Mouse (Mus musculus): ENCODE data around the gene Rbfox1. TPM values are rescaled to one million over a fixed set of nuclear protein-coding genes. Genes with fewer than 3 reads are reported as not detected.

Gene Rbfox1
- polyA plus RNA-seq, 1 experiment: 142 TPM

- no peak for TF ChIP-seq CTCF (IDR thresholded peaks at IDR 0.05; ENCODE audit: extremely low read depth, insufficient read depth, low read length)
- no peak for TF ChIP-seq POLR2A (IDR thresholded peaks at IDR 0.05; ENCODE audit: extremely low read depth, insufficient read depth, low read length)
- no peak overlapping the region for H3K4me3 ChIP-seq (ENCODE audit: insufficient read depth, low read length)
- no peaks in the 10 kb centered on the region for H3K4me1 ChIP-seq (ENCODE audit: control insufficient read depth, insufficient read depth, low read length)
- H3K27ac ChIP-seq (ENCODE audit: insufficient read depth, low read length): no peak overlapping the region; the same call in 1 of the 2 replicates
These were observed 10.4 kb downstream of the Rbfox1 start for GRCm38 (mm10) chr16:5895564-5895963.

DNA sequence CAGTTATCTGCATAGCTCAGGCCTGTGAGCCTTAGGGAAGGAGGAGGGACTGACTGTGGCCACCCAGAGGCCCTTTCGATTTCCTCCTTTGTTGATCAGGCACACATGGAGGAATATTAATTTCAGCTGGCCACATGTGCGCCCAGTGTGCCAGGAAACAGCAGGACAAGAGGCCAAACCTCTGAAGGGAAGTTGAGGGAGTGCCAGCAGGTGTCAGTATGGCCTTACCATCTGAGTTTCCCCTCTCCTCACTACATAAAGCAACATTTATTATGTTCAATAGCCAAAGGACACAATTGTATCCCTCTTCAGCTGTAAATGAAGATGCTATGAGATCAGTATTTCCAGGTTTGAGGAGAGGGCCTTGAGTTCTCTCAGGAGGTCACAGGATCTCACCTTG is 13.2 kb downstream of the Rbfox1 start:
- TF ChIP-seq CTCF (IDR thresholded peaks at IDR 0.05; ENCODE audit: extremely low read depth, insufficient read depth, low read length) (peak; percentile 50), POLR2A (IDR thresholded peaks at IDR 0.05; ENCODE audit: extremely low read depth, insufficient read depth, low read length) (no peak)
- Histone ChIP-seq H3K27ac (ENCODE audit: insufficient read depth, low read length) (no peak overlapping the region), H3K4me1 (ENCODE audit: control insufficient read depth, insufficient read depth, low read length) (no peaks in the 10 kb centered on the region), H3K4me3 (ENCODE audit: insufficient read depth, low read length) (no peak overlapping the region)

DNA sequence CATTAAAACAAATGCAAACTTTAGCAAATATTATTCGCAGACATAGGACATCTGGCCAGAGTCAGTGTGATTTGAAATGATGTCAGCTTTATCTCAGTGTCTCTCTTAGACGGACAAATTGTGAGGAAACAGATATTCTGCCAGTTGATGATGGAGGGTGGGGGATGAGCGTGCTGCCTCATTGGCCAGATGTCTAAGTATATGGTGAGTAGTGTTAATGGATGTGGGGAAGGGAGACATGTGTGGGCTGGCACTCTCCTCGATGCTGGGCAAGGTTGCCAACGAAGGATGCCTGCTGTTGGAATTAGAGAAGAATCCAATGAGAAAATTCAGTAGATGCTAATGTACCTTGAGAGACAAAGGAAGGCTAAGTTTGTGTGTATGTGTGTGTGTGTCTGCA is 25.6 kb downstream of the Rbfox1 start:
- no peak overlapping the region for H3K27ac ChIP-seq (ENCODE audit: insufficient read depth, low read length)
- H3K4me1 ChIP-seq (ENCODE audit: control insufficient read depth, insufficient read depth, low read length): peaks cover 5% of the 10 kb centered on the region
- TF ChIP-seq CTCF (IDR thresholded peaks at IDR 0.05; ENCODE audit: extremely low read depth, insufficient read depth, low read length) (no peak), POLR2A (IDR thresholded peaks at IDR 0.05; ENCODE audit: extremely low read depth, insufficient read depth, low read length) (no peak)
- H3K4me3 ChIP-seq (ENCODE audit: insufficient read depth, low read length): no peak overlapping the region

GRCm38 (mm10) chr16:5911880-5912327 is 26.7 kb downstream of the Rbfox1 start:
- H3K4me3 ChIP-seq (ENCODE audit: insufficient read depth, low read length): no peak overlapping the region
- H3K27ac ChIP-seq (ENCODE audit: insufficient read depth, low read length): peak overlapping the region; percentile 38; the same call in 1 of the 2 replicates
- H3K4me1 ChIP-seq (ENCODE audit: control insufficient read depth, insufficient read depth, low read length): peaks cover 7% of the 10 kb centered on the region
- no peak for TF ChIP-seq CTCF (IDR thresholded peaks at IDR 0.05; ENCODE audit: extremely low read depth, insufficient read depth, low read length)
- TF ChIP-seq POLR2A (IDR thresholded peaks at IDR 0.05; ENCODE audit: extremely low read depth, insufficient read depth, low read length): no peak

- Histone ChIP-seq H3K4me3 (ENCODE audit: insufficient read depth, low read length) (no peak overlapping the region), H3K4me1 (ENCODE audit: control insufficient read depth, insufficient read depth, low read length) (peaks cover 2% of the 10 kb centered on the region), H3K27ac (ENCODE audit: insufficient read depth, low read length) (no peak overlapping the region)
- no peak for TF ChIP-seq CTCF (IDR thresholded peaks at IDR 0.05; ENCODE audit: extremely low read depth, insufficient read depth, low read length)
- no peak for TF ChIP-seq POLR2A (IDR thresholded peaks at IDR 0.05; ENCODE audit: extremely low read depth, insufficient read depth, low read length)
These were observed 32.8 kb downstream of the Rbfox1 start for GRCm38 (mm10) chr16:5917937-5918336.

DNA sequence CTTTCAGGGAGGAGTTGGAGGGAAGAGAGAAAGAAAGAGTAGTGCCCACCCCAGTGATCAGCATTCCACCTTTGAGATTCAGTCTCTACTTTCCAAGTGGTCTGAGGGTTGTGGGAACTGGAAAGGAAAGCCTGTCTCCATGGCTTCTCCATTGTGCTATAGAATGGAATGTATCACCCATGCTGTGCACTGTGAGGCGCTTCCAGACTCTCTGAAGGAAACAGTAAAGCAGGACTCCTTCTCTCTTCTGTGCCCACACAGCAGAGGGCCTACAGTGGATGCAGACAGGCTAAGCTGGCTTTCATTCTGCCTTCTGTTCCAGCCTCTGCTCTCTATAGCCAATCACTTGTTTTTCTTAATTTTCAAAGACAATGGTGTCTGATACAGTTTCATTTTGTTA is 41.8 kb downstream of the Rbfox1 start:
- H3K4me3 ChIP-seq (ENCODE audit: insufficient read depth, low read length): no peak overlapping the region
- TF ChIP-seq CTCF (IDR thresholded peaks at IDR 0.05; ENCODE audit: extremely low read depth, insufficient read depth, low read length): no peak
- peaks cover 6% of the 10 kb centered on the region; the same call in 1 of the 2 replicates for H3K4me1 ChIP-seq (ENCODE audit: control insufficient read depth, insufficient read depth, low read length)
- H3K27ac ChIP-seq (ENCODE audit: insufficient read depth, low read length): no peak overlapping the region

- Histone ChIP-seq H3K27ac (ENCODE audit: insufficient read depth, low read length) (no peak overlapping the region), H3K4me3 (ENCODE audit: insufficient read depth, low read length) (no peak overlapping the region), H3K4me1 (ENCODE audit: control insufficient read depth, insufficient read depth, low read length) (peaks cover 4% of the 10 kb centered on the region; the same call in 1 of the 2 replicates)
- TF ChIP-seq CTCF (IDR thresholded peaks at IDR 0.05; ENCODE audit: extremely low read depth, insufficient read depth, low read length): peak; percentile 76
- no peak for TF ChIP-seq POLR2A (IDR thresholded peaks at IDR 0.05; ENCODE audit: extremely low read depth, insufficient read depth, low read length)
These were observed 46.5 kb downstream of the Rbfox1 start for GRCm38 (mm10) chr16:5931680-5932079.

- no peak overlapping the region for H3K27ac ChIP-seq (ENCODE audit: insufficient read depth, low read length)
- TF ChIP-seq CTCF (IDR thresholded peaks at IDR 0.05; ENCODE audit: extremely low read depth, insufficient read depth, low read length) (0 out of 2 replicates have a peak, but pooled peaks have one; percentile 31), POLR2A (IDR thresholded peaks at IDR 0.05; ENCODE audit: extremely low read depth, insufficient read depth, low read length) (no peak)
These were observed 54.9 kb downstream of the Rbfox1 start for GRCm38 (mm10) chr16:5940016-5940415.

GRCm38 (mm10) chr16:5945682-5946081 is 60.5 kb downstream of the Rbfox1 start:
- TF ChIP-seq POLR2A (IDR thresholded peaks at IDR 0.05; ENCODE audit: extremely low read depth, insufficient read depth, low read length) (no peak), CTCF (IDR thresholded peaks at IDR 0.05; ENCODE audit: extremely low read depth, insufficient read depth, low read length) (no peak)
- H3K27ac ChIP-seq (ENCODE audit: insufficient read depth, low read length): no peak overlapping the region
- peaks cover 2% of the 10 kb centered on the region; the same call in 1 of the 2 replicates for H3K4me1 ChIP-seq (ENCODE audit: control insufficient read depth, insufficient read depth, low read length)
- H3K4me3 ChIP-seq (ENCODE audit: insufficient read depth, low read length): no peak overlapping the region

More at GRCm38 (mm10) chr16:5940016-5940415, 54.9 kb downstream of the Rbfox1 start:
- no peak overlapping the region for H3K4me3 ChIP-seq (ENCODE audit: insufficient read depth, low read length)
- H3K4me1 ChIP-seq (ENCODE audit: control insufficient read depth, insufficient read depth, low read length): peaks cover 5% of the 10 kb centered on the region

DNA sequence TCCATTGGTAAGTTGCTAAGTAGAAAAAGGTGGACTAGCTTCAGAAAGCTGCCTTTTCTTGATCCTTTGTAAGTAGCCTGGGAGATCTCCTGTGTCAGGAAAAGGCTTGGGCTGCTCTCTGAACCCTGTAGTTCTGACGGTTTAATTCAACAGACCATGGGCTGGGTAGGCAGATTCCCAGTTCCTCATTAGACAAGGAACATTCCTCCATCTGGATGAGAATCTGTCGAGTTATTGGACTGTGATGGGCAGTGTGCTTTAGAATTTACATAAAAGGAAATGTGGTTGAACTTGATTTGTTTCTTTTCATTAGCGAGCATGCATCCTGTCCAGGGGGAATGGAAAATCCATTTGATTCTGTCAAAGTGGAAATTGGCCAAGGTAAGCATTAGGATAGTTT is 68.0 kb downstream of the Rbfox1 start:
- Histone ChIP-seq H3K27ac (ENCODE audit: insufficient read depth, low read length) (no peak overlapping the region), H3K4me3 (ENCODE audit: insufficient read depth, low read length) (no peak overlapping the region), H3K4me1 (ENCODE audit: control insufficient read depth, insufficient read depth, low read length) (peaks cover 2% of the 10 kb centered on the region; the same call in 1 of the 2 replicates)
- TF ChIP-seq CTCF (IDR thresholded peaks at IDR 0.05; ENCODE audit: extremely low read depth, insufficient read depth, low read length) (no peak), POLR2A (IDR thresholded peaks at IDR 0.05; ENCODE audit: extremely low read depth, insufficient read depth, low read length) (no peak)

Measured in cortical plate, adult 2 months (tissue).